Mouse (Mus musculus): ENCODE results near the gene Gm4070.
"Not testable (repeated sequence)": the region's sequence is repeated elsewhere in the genome, so short reads cannot be mapped to it uniquely, and the experiment has no call there.

The Gm4070 gene

GRCm38 (mm10) chr7:105953812-105954211, at the start of gene Gm4070:
Gm4070 (minus strand) TSS chr7:105953967.
- DNase-seq: not testable (repeated sequence)

- not testable (repeated sequence) for DNase-seq
These were observed 773 bp upstream of the Gm4070 start for GRCm38 (mm10) chr7:105954540-105954939.

- not testable (repeated sequence) for DNase-seq
These were observed 1.4 kb downstream of the Gm4070 start for GRCm38 (mm10) chr7:105952408-105952807.

- not testable (repeated sequence) for DNase-seq
These were observed 8.5 kb downstream of the Gm4070 start for GRCm38 (mm10) chr7:105945238-105945637.

GRCm38 (mm10) chr7:105932132-105932531, 21.6 kb downstream of the Gm4070 start:
- not testable (repeated sequence) for DNase-seq

- DNase-seq: not testable (repeated sequence)
These were observed 70.0 kb downstream of the Gm4070 start for GRCm38 (mm10) chr7:105883588-105884336.

GRCm38 (mm10) chr7:105879717-105880484, 73.9 kb downstream of the Gm4070 start:
- DNase-seq: not testable (repeated sequence)

GRCm38 (mm10) chr7:105855718-105856560, 97.8 kb downstream of the Gm4070 start:
- DNase-seq: not testable (repeated sequence)
